Mouse (Mus musculus): ENCODE measurements around the gene Birc2. TPM values are rescaled to one million over a fixed set of nuclear protein-coding genes. Genes with fewer than 3 reads are reported as not detected.

Birc2 gene
- polyA plus RNA-seq, 1 experiment from 2014 or later, result 49.1 TPM

DNA sequence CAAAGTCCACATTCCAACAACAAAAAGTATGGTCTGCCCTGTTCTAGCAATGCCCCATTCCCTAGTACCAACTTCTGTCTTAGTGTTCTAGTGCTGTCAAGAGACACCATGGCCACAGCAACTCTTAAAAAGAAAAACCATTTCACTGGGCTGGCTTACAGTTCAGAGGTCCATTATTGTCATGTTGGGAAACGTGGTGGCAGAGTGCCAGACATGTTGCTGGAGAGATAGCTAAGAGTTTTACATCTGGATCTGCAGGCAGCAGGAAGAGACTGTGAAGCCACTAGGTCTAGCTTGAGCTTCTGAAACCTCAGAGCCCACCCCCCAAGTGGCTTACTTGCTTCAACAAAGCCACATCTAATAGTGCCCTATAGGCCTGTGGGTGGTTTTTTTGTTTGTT, 59.2 kb downstream of the Birc2 start:
- H3K27me3 ChIP-seq, result no peaks in the 10 kb centered on the region
- no peak overlapping the region for H3K27ac ChIP-seq
- H3K9me3 ChIP-seq (replicated peaks), result no peaks in the 10 kb centered on the region
- H3K4me3 ChIP-seq, result no peak overlapping the region
- peaks cover 37% of the 10 kb centered on the region for H3K36me3 ChIP-seq (ENCODE audit: poor library complexity, severe bottlenecking)
- no peaks in the 10 kb centered on the region for H3K4me1 ChIP-seq
- no peak for ATAC-seq
- WGBS, result 71% methylated on average over 1 of the region's 1 CpGs
- H3K4me2 ChIP-seq, result no peak overlapping the region
- no peak overlapping the region for H3K9ac ChIP-seq

DNA sequence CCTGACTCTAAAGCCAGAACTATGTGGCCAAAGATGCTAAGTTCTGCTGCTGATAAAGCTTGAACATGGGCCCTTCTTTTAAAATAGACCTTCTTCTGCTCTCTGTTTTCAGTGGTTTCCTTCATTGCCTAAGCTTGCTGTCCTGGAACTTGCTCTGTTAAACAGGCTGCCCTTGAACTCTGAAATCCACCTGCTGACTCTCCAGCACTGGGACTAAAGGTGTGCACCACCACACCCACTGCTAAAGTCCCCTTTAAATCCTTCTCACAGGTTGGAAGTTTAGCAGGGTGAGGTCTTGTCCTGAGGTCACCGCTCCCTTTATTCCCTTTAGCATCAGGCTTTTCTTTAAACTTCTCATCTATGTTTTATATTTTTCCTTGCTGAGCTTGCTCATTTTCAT, 59.9 kb downstream of the Birc2 start:
- Histone ChIP-seq H3K4me1 (no peaks in the 10 kb centered on the region), H3K27ac (no peak overlapping the region), H3K27me3 (no peaks in the 10 kb centered on the region), H3K36me3 (ENCODE audit: poor library complexity, severe bottlenecking) (peaks cover 44% of the 10 kb centered on the region), H3K4me2 (no peak overlapping the region), H3K9ac (no peak overlapping the region), H3K4me3 (no peak overlapping the region), H3K9me3 (replicated peaks) (no peaks in the 10 kb centered on the region)
- 100% methylated on average over 1 of the region's 1 CpGs for WGBS
- no peak for ATAC-seq

DNA sequence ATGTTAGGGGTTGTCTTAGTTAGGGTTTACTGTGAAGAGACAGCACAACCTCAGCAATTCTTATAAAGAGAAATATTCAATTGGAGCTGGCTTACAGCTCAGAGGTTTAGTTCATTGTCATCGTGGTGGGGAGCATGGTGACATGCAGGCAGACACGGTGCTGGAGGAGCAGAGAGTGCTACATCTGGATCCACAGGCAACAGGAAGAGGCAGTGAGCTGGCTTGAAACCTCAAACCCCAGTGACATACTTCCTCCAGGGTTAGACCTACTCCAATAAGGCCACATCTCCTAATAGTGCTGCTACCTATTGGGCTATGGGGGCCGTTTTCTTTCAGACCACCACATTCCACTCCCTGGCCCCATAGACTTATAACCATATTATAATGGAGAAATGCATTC, 60.9 kb downstream of the Birc2 start:
- Histone ChIP-seq H3K4me1 (no peaks in the 10 kb centered on the region), H3K4me2 (no peak overlapping the region), H3K9ac (no peak overlapping the region), H3K9me3 (replicated peaks) (no peaks in the 10 kb centered on the region), H3K4me3 (no peak overlapping the region), H3K36me3 (ENCODE audit: poor library complexity, severe bottlenecking) (peaks cover 35% of the 10 kb centered on the region), H3K27me3 (no peaks in the 10 kb centered on the region), H3K27ac (no peak overlapping the region)
- no peak for ATAC-seq
- 89% methylated on average over 3 of the region's 3 CpGs for WGBS

DNA sequence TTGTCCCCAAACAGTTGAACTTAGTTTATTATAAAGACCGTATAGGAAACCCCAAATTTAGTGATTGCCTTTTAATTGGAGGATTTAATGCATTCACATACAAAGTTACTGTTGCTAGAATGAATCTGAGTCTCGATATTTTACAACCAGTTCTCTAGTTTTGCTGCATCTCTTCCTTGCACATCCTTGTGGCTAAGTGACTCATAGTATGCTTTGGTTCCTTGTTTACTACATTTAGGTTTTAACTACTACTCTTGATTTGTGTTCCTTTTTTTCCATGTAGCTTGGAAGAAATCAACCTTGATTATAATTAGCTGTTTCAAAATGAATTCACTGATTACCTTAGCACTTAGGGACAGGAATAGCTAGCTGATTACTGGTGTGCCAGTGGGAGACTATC, 61.9 kb downstream of the Birc2 start:
- Histone ChIP-seq H3K4me1 (no peaks in the 10 kb centered on the region), H3K4me2 (no peak overlapping the region), H3K9ac (no peak overlapping the region), H3K27me3 (no peaks in the 10 kb centered on the region), H3K36me3 (ENCODE audit: poor library complexity, severe bottlenecking) (peaks cover 39% of the 10 kb centered on the region), H3K9me3 (replicated peaks) (no peaks in the 10 kb centered on the region), H3K27ac (no peak overlapping the region), H3K4me3 (no peak overlapping the region)
- WGBS, result 88% methylated on average over 2 of the region's 2 CpGs
- no peak for ATAC-seq

DNA sequence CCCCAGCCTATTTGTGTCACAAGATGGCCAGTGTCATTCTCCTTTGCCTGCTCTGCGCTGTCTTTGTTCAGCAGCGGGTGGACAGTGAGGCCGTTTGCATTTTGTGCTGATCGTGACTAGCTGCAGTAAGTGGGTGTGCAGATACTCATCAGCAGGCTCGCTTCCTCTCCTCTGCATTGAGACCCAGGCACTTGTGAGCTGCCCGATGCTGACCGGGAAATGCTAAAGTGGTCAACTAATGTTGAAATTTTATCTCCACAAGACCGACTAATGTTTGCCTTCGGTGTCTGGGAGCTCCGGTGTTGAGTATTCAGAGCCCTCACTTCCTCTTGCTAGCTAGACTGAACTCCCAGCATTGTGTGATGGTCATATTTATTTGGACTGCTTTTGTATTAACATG, 62.3 kb downstream of the Birc2 start:
- Histone ChIP-seq H3K9me3 (replicated peaks) (no peaks in the 10 kb centered on the region), H3K27ac (no peak overlapping the region), H3K27me3 (no peaks in the 10 kb centered on the region), H3K9ac (no peak overlapping the region), H3K4me2 (no peak overlapping the region), H3K4me1 (no peaks in the 10 kb centered on the region), H3K4me3 (no peak overlapping the region), H3K36me3 (ENCODE audit: poor library complexity, severe bottlenecking) (peaks cover 44% of the 10 kb centered on the region)
- 92% methylated on average over 10 of the region's 10 CpGs for WGBS
- no peak for ATAC-seq

DNA sequence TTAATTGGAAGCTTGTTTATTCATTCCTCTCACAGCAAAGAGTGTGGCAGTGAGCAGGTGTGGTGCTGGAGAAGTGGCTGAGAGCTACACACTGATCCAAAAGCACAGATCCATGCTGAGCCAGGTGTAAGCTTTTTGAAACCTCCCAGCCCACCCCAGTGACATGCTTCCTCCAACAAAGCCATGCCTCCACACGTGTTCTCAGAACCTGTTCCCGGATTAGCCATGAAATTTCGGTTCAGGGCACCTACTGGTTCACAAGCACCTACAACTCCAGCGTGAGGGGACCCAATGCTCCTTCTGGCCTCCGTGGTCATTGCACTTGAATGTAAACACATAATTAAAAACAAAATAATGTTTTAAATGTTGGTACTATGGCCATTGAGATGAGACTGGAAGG, 63.2 kb downstream of the Birc2 start:
- H3K9me3 ChIP-seq (replicated peaks), result no peaks in the 10 kb centered on the region
- no peak overlapping the region for H3K27ac ChIP-seq
- no peak for ATAC-seq
- H3K4me1 ChIP-seq, result no peaks in the 10 kb centered on the region
- H3K4me2 ChIP-seq, result no peak overlapping the region
- H3K9ac ChIP-seq, result no peak overlapping the region
- no peak overlapping the region for H3K4me3 ChIP-seq
- WGBS, result 94% methylated on average over 5 of the region's 5 CpGs
- peaks cover 46% of the 10 kb centered on the region for H3K36me3 ChIP-seq (ENCODE audit: poor library complexity, severe bottlenecking)
- no peaks in the 10 kb centered on the region for H3K27me3 ChIP-seq

DNA sequence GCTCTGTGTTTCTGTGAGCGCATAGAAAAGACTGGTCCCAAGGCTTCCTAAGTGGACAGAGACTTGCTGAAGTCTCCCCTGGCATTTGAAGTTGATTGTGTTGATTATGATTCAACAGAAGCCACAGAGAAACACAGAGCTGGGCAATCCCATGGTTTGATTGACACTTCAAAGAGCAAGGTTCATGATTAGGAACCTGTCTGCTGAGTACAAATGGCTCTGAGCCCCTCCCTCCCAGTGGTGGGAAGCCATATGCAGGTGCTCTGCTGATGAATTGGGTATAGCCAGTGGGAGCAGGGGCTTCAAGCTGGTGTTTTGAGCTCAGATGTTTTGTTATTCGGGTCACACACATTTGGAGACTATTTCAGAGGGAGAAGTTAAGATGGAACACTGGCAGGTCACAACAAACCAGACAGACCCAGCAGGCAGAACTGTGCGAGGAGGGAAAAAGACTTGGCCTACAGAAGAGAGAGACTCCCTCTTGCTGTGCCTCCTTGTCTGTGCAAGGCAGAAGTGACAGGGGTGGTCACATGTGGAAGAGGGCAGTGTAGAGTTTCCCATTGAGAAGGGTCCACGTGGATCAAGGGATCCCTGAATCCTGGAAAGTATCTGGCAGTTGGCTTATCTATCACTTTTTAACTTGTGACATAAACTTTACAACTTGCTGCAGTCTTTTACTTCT, 64.0 kb downstream of the Birc2 start:
- no peak; the same call in 1 of the 2 replicates for ATAC-seq
- 67% methylated on average over 4 of the region's 4 CpGs for WGBS
- Histone ChIP-seq H3K27me3 (no peaks in the 10 kb centered on the region), H3K27ac (no peak overlapping the region), H3K9me3 (replicated peaks) (no peaks in the 10 kb centered on the region), H3K9ac (no peak overlapping the region), H3K4me1 (peaks cover 4% of the 10 kb centered on the region), H3K4me2 (no peak overlapping the region), H3K36me3 (ENCODE audit: poor library complexity, severe bottlenecking) (peaks cover 46% of the 10 kb centered on the region), H3K4me3 (no peak overlapping the region)

DNA sequence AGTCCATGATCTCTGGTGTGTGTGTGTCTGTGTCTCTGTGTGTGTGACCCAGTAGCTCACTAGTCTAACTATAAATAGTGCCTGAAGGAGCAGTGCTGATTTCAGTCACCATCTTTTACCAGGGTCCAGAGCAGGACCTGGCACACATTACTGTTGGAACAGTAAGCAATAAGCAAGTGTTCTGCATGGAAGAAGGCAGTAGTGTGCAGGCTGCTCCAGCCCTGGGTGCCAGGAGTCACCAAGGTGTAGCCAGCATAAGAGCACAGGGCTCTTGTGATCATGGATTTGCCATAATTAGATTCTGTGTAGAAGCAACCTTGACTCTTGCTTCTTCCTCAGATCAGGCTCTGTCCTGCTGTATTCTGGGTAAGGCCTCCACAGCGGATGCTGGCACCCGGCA, 64.5 kb downstream of the Birc2 start:
- ATAC-seq, result no peak
- peaks cover 46% of the 10 kb centered on the region for H3K36me3 ChIP-seq (ENCODE audit: poor library complexity, severe bottlenecking)
- H3K4me2 ChIP-seq, result no peak overlapping the region
- H3K9ac ChIP-seq, result no peak overlapping the region
- H3K9me3 ChIP-seq (replicated peaks), result no peaks in the 10 kb centered on the region
- WGBS, result 84% methylated on average over 2 of the region's 2 CpGs
- no peaks in the 10 kb centered on the region for H3K27me3 ChIP-seq
- no peak overlapping the region for H3K4me3 ChIP-seq
- H3K4me1 ChIP-seq, result peaks cover 10% of the 10 kb centered on the region
- H3K27ac ChIP-seq, result peak overlapping the region; percentile 14; the same call in 1 of the 2 replicates

DNA sequence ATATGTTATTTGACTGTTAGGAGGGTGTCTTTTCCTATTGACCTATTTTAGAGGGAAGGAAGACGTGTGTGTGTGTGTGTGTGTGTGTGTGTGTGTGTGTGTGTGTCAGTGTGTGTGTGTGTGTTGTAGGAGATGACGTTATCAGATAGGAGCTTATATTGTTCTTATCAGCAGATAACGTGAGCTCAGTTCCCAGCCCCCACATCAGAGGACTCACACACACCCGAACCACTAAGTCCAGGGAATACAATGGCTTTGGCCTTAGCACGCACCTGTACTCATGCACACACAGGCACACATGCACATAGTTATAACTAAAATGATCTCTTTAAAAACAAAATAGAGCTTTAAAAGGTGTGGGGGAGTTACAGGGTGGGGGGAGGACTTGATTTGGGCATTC, 67.4 kb downstream of the Birc2 start:
- ATAC-seq, result no peak
- H3K9ac ChIP-seq, result no peak overlapping the region
- 91% methylated on average over 5 of the region's 5 CpGs for WGBS

DNA sequence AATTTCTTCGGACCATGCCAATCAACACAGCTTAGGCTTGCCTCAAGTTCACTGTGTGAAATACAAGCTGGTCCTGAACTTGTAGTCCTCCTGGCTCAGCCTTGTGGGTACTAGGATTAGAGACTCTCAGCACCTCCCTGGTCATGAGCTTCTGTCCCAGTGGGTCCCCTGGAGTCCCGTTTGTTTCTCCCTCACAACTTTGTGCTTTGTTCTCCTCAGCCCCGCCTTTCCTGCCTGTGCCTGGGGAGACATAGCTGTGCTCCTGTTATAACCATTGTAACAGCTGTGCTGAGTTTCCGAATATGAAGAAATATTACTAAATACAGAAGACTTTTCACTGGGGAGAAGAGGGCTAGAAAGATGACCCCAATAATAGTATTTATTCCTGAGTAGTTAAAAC, 67.8 kb downstream of the Birc2 start:
- WGBS, result 70% methylated on average over 4 of the region's 4 CpGs
- no peak overlapping the region for H3K4me3 ChIP-seq
- H3K27me3 ChIP-seq, result no peaks in the 10 kb centered on the region
- H3K36me3 ChIP-seq (ENCODE audit: poor library complexity, severe bottlenecking), result peaks cover 35% of the 10 kb centered on the region
- no peak overlapping the region for H3K9ac ChIP-seq
- H3K4me1 ChIP-seq, result peaks cover 39% of the 10 kb centered on the region
- no peak for ATAC-seq
- no peak overlapping the region for H3K27ac ChIP-seq
- no peak overlapping the region for H3K4me2 ChIP-seq
- no peaks in the 10 kb centered on the region for H3K9me3 ChIP-seq (replicated peaks)

More for the DNA sequence above, 67.4 kb downstream of the Birc2 start:
- Histone ChIP-seq H3K9me3 (replicated peaks) (no peaks in the 10 kb centered on the region), H3K4me3 (no peak overlapping the region), H3K4me1 (peaks cover 38% of the 10 kb centered on the region), H3K27me3 (no peaks in the 10 kb centered on the region), H3K27ac (no peak overlapping the region), H3K36me3 (ENCODE audit: poor library complexity, severe bottlenecking) (peaks cover 38% of the 10 kb centered on the region), H3K4me2 (no peak overlapping the region)

Small RNA genes lying within 50 kb of the gene (microRNA-seq; reads per million reads assigned to microRNA genes)
- gene Mir5618, result 10.5 reads per million, percentile 24 among the genes with 10 or more reads in this experiment

Other genes starting within 250 kb of the Birc2 start
- gene Mmp20, start 208.8 kb downstream of the Birc2 start, polyA plus RNA-seq (2015; fragmentation: Nextera tagmentation; extraction: Ambion mirVana), result not detected in 2 replicates
- gene Mmp7, start 145.0 kb downstream of the Birc2 start, polyA plus RNA-seq (2015; fragmentation: Nextera tagmentation; extraction: Ambion mirVana), result not detected in 2 replicates
- gene Tmem123, start 73.0 kb downstream of the Birc2 start, polyA plus RNA-seq (2015; fragmentation: Nextera tagmentation; extraction: Ambion mirVana), result 48.9 and 51.9 TPM in 2 replicates
- gene Birc3, start 36.1 kb upstream of the Birc2 start, polyA plus RNA-seq (2015; fragmentation: Nextera tagmentation; extraction: Ambion mirVana), result 0.82 and 0.94 TPM in 2 replicates
- gene Yap1, start 167.5 kb upstream of the Birc2 start, polyA plus RNA-seq (2015; fragmentation: Nextera tagmentation; extraction: Ambion mirVana), result 13.8 and 15.6 TPM in 2 replicates
- 16.5 and 16.6 TPM in 2 replicates for gene Cfap300, start 205.8 kb upstream of the Birc2 start, polyA plus RNA-seq (2015; fragmentation: Nextera tagmentation; extraction: Ambion mirVana)